Mouse (Mus musculus): ENCODE measurements around the gene 2310007B03Rik. TPM values are rescaled to one million over a fixed set of nuclear protein-coding genes. Genes with fewer than 3 reads are reported as not detected.
A peak's percentile ranks its signal among the peaks of the same experiment; 100 is the strongest.
"Not testable (repeated sequence)": the region's sequence is repeated elsewhere in the genome, so short reads cannot be mapped to it uniquely, and the experiment has no call there.

2310007B03Rik gene
- 8.7 and 10.4 TPM in 2 replicates for polyA plus RNA-seq (2015; fragmentation: Nextera tagmentation; extraction: Ambion mirVana)

GRCm38 (mm10) chr1:93160501-93161133 is at the start of gene 2310007B03Rik:
Gene 2310007B03Rik (minus strand): TSS chr1:93160948.
- Histone ChIP-seq H3K27ac (peak within 1 kb of the TSS; percentile 44), H3K36me3 (no peaks in the 10 kb centered on the region), H3K4me1 (replicated peaks) (peaks cover 18% of the 10 kb centered on the region; the same call in 1 of the 2 replicates), H3K4me2 (replicated peaks) (peak within 1 kb of the TSS; percentile 55), H3K4me3 (replicated peaks) (peak within 1 kb of the TSS; percentile 9), H3K27me3 (replicated peaks) (no peaks in the 10 kb centered on the region), H3K9me3 (no peaks in the 10 kb centered on the region), H3K9ac (peak within 1 kb of the TSS; percentile 21; the same call in 1 of the 2 replicates)
- 41% methylated on average over 8 of the region's 8 CpGs for WGBS
- peak; percentile 89 for ATAC-seq

GRCm38 (mm10) chr1:93210213-93210641 is 49.5 kb upstream of the 2310007B03Rik start:
- Histone ChIP-seq H3K9me3 (no peaks in the 10 kb centered on the region), H3K27me3 (replicated peaks) (no peaks in the 10 kb centered on the region), H3K4me1 (replicated peaks) (peaks cover 29% of the 10 kb centered on the region), H3K36me3 (no peaks in the 10 kb centered on the region), H3K4me3 (replicated peaks) (no peak overlapping the region), H3K27ac (peak overlapping the region; percentile 66), H3K9ac (no peak overlapping the region), H3K4me2 (replicated peaks) (peak overlapping the region; percentile 24; the same call in 1 of the 2 replicates)
- 16% methylated on average over 9 of the region's 9 CpGs for WGBS
- ATAC-seq = peak; percentile 82

GRCm38 (mm10) chr1:93207536-93208064 is 46.9 kb upstream of the 2310007B03Rik start:
- Histone ChIP-seq H3K4me2 (replicated peaks) (no peak overlapping the region), H3K9ac (no peak overlapping the region), H3K36me3 (no peaks in the 10 kb centered on the region), H3K9me3 (no peaks in the 10 kb centered on the region), H3K4me1 (replicated peaks) (peaks cover 29% of the 10 kb centered on the region), H3K27me3 (replicated peaks) (no peaks in the 10 kb centered on the region; the same call in 1 of the 2 replicates), H3K27ac (no peak overlapping the region), H3K4me3 (replicated peaks) (no peak overlapping the region)
- no peak for ATAC-seq
- 95% methylated on average over 4 of the region's 4 CpGs for WGBS

- Histone ChIP-seq H3K9me3 (no peaks in the 10 kb centered on the region), H3K9ac (no peak overlapping the region), H3K36me3 (no peaks in the 10 kb centered on the region), H3K4me1 (replicated peaks) (peaks cover 22% of the 10 kb centered on the region), H3K27me3 (replicated peaks) (no peaks in the 10 kb centered on the region; the same call in 1 of the 2 replicates), H3K4me2 (replicated peaks) (no peak overlapping the region), H3K27ac (no peak overlapping the region), H3K4me3 (replicated peaks) (no peak overlapping the region)
- ATAC-seq = no peak
- WGBS = 57% methylated on average over 12 of the region's 12 CpGs
These were observed 45.7 kb upstream of the 2310007B03Rik start for GRCm38 (mm10) chr1:93206277-93206970.

GRCm38 (mm10) chr1:93197916-93198315 is 37.2 kb upstream of the 2310007B03Rik start:
- no peak overlapping the region for H3K4me2 ChIP-seq (replicated peaks)
- no peak overlapping the region for H3K4me3 ChIP-seq (replicated peaks)
- no peaks in the 10 kb centered on the region for H3K36me3 ChIP-seq
- no peaks in the 10 kb centered on the region for H3K4me1 ChIP-seq (replicated peaks)
- no peak overlapping the region for H3K27ac ChIP-seq
- no peaks in the 10 kb centered on the region; the same call in 1 of the 2 replicates for H3K27me3 ChIP-seq (replicated peaks)
- no peak for ATAC-seq
- WGBS = 85% methylated on average over 3 of the region's 3 CpGs
- no peaks in the 10 kb centered on the region for H3K9me3 ChIP-seq
- no peak overlapping the region for H3K9ac ChIP-seq

GRCm38 (mm10) chr1:93197454-93197853 is 36.7 kb upstream of the 2310007B03Rik start:
- not testable (repeated sequence) for H3K27ac ChIP-seq; H3K36me3 ChIP-seq; H3K27me3 ChIP-seq (replicated peaks); H3K9ac ChIP-seq; H3K4me1 ChIP-seq (replicated peaks); H3K9me3 ChIP-seq; H3K4me2 ChIP-seq (replicated peaks); ATAC-seq; H3K4me3 ChIP-seq (replicated peaks)
- WGBS = 72% methylated on average over 2 of the region's 2 CpGs

GRCm38 (mm10) chr1:93194961-93195360 is 34.2 kb upstream of the 2310007B03Rik start:
- no peak overlapping the region for H3K27ac ChIP-seq
- 85% methylated on average over 3 of the region's 3 CpGs for WGBS
- no peak overlapping the region for H3K9ac ChIP-seq
- no peaks in the 10 kb centered on the region for H3K27me3 ChIP-seq (replicated peaks)
- H3K4me3 ChIP-seq (replicated peaks) = no peak overlapping the region
- no peak overlapping the region for H3K4me2 ChIP-seq (replicated peaks)
- no peaks in the 10 kb centered on the region for H3K36me3 ChIP-seq
- H3K9me3 ChIP-seq = no peaks in the 10 kb centered on the region
- H3K4me1 ChIP-seq (replicated peaks) = 0 out of 2 replicates have a peak, but pooled peaks cover 3% of the 10 kb centered on the region
- ATAC-seq = no peak

- Histone ChIP-seq H3K9ac (no peak overlapping the region), H3K27me3 (replicated peaks) (no peaks in the 10 kb centered on the region), H3K4me2 (replicated peaks) (peak overlapping the region; percentile 37), H3K4me1 (replicated peaks) (0 out of 2 replicates have a peak, but pooled peaks cover 3% of the 10 kb centered on the region), H3K36me3 (no peaks in the 10 kb centered on the region), H3K9me3 (no peaks in the 10 kb centered on the region), H3K4me3 (replicated peaks) (no peak overlapping the region), H3K27ac (no peak overlapping the region)
- peak; percentile 66 for ATAC-seq
- WGBS = 15% methylated on average over 12 of the region's 17 CpGs
These were observed 30.1 kb upstream of the 2310007B03Rik start for GRCm38 (mm10) chr1:93190726-93191305.

- no peak overlapping the region for H3K27ac ChIP-seq
- H3K4me2 ChIP-seq (replicated peaks) = no peak overlapping the region
- H3K4me1 ChIP-seq (replicated peaks) = no peaks in the 10 kb centered on the region
- no peak overlapping the region for H3K9ac ChIP-seq
- H3K36me3 ChIP-seq = no peaks in the 10 kb centered on the region
- WGBS = 79% methylated on average over 14 of the region's 14 CpGs
- H3K4me3 ChIP-seq (replicated peaks) = no peak overlapping the region
- no peaks in the 10 kb centered on the region for H3K9me3 ChIP-seq
- ATAC-seq = no peak
- no peaks in the 10 kb centered on the region; the same call in 1 of the 2 replicates for H3K27me3 ChIP-seq (replicated peaks)
These were observed 23.5 kb upstream of the 2310007B03Rik start for GRCm38 (mm10) chr1:93184071-93184828.

GRCm38 (mm10) chr1:93182281-93182680 is 21.5 kb upstream of the 2310007B03Rik start:
- no peak for ATAC-seq
- H3K9me3 ChIP-seq = no peaks in the 10 kb centered on the region
- 86% methylated on average over 7 of the region's 7 CpGs for WGBS

GRCm38 (mm10) chr1:93176525-93177332 is 16.0 kb upstream of the 2310007B03Rik start:
- Histone ChIP-seq H3K4me2 (replicated peaks) (peak overlapping the region; percentile 80), H3K4me1 (replicated peaks) (peaks cover 18% of the 10 kb centered on the region), H3K4me3 (replicated peaks) (peak overlapping the region; percentile 32), H3K27me3 (replicated peaks) (peaks cover 8% of the 10 kb centered on the region; the same call in 1 of the 2 replicates), H3K9me3 (no peaks in the 10 kb centered on the region), H3K36me3 (no peaks in the 10 kb centered on the region), H3K27ac (peak overlapping the region; percentile 70), H3K9ac (peak overlapping the region; percentile 30)
- peak; percentile 85 for ATAC-seq
- 4% methylated on average over 42 of the region's 44 CpGs for WGBS

More at GRCm38 (mm10) chr1:93182281-93182680, 21.5 kb upstream of the 2310007B03Rik start:
- H3K4me2 ChIP-seq (replicated peaks) = no peak overlapping the region
- H3K36me3 ChIP-seq = no peaks in the 10 kb centered on the region
- no peak overlapping the region for H3K4me3 ChIP-seq (replicated peaks)
- H3K27me3 ChIP-seq (replicated peaks) = peaks cover 5% of the 10 kb centered on the region; the same call in 1 of the 2 replicates
- no peak overlapping the region for H3K9ac ChIP-seq
- H3K27ac ChIP-seq = no peak overlapping the region
- peaks cover 4% of the 10 kb centered on the region; the same call in 1 of the 2 replicates for H3K4me1 ChIP-seq (replicated peaks)
